In the genomic region with DNA sequence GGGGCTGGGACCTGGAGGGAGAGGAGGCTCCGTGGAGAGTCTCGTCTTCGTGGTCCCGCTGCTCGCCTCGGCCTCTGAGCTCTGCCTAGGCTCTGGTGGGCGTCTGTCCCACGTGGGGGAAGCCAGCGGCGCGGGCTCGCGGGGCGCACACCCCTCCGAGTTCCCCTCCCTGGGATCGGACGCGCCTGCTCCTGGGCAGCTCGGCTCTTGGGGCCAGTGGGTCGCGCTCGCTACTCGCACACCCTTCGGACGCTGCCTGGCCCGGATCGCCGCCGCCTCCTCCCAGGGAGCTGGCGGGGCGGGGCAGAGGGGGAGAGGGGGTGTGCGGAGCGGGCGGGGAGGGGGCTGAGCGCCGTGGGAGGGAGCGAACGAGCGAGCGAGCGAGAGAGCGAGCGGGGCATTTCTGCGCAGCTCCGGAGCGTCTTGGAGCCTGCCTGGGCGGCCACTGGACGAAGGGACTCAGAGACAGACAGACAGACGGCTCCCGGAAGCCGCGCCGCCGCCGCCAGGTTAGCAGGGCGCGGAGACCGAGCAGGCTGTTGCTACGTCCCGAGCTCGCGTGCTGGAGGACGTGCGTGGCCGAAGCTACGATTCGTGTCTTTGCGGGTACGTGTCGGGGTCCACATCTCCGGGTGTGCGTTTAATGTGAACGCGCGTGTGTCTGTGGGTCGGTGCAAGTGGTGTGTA, we compare ENCODE assay signal across 8 mouse cellular contexts. TPM values are rescaled to one million over a fixed set of nuclear protein-coding genes. Genes with fewer than 3 reads are reported as not detected.
DNase-seq lines count a peak whose midpoint lies in the region; ATAC-seq and TF ChIP-seq lines count a peak whose summit lies in the region.

A gene (plus strand): TSS at position 216 of the 687 bp plus-strand sequence.

- peak; percentile 51 for ATAC-seq in common myeloid progenitor, adult 5-6 weeks (replicated peaks; ENCODE audit: low read depth, poor library complexity, severe bottlenecking)
- peak; percentile 34 for ATAC-seq in liver, embryonic 11.5 days (replicated peaks; ENCODE audit: low FRiP score)
- peak; percentile 53 for ATAC-seq in midbrain, postnatal 0 days (ENCODE audit: low FRiP score)

- no peaks in the 10 kb centered on the region for H3K9me3 ChIP-seq in liver, embryonic 11.5 days (ENCODE audit: control insufficient read depth, low read length)
- no peaks in the 10 kb centered on the region for H3K9me3 ChIP-seq in midbrain, postnatal 0 days (ENCODE audit: low read length)

- H3K27ac ChIP-seq in left cerebral cortex, adult 2 months, result peak within 1 kb of the TSS; percentile 74
- no peak within 1 kb of the TSS; the same call in 1 of the 2 replicates for H3K27ac ChIP-seq in heart, adult 2 months
- H3K27ac ChIP-seq in kidney, adult 2 months (ENCODE audit: insufficient read depth, low read depth, low read length), result peak within 1 kb of the TSS; percentile 40
- no peak within 1 kb of the TSS for H3K27ac ChIP-seq in liver, embryonic 11.5 days (ENCODE audit: low read depth, low read length)
- H3K27ac ChIP-seq in midbrain, postnatal 0 days (ENCODE audit: low read depth, low read length), result peak within 1 kb of the TSS; percentile 97
- H3K27ac ChIP-seq in thymus, adult 2 months (ENCODE audit: control insufficient read depth, insufficient read depth, low read length), result no peak within 1 kb of the TSS

- intact Hi-C loops in left cerebral cortex, adult 2 months (cut with DNase I), result no loop called here
- intact Hi-C loops in heart, adult 2 months (cut with DNase I), result loop anchor here (5.0 kb wide), 1 partner anchor 91 kb away; no protein-coding TSS in a partner anchor

- peaks cover 2% of the 10 kb centered on the region for H3K4me1 ChIP-seq in heart, adult 2 months (ENCODE audit: control insufficient read depth, insufficient read depth, low read length)
- H3K4me1 ChIP-seq in kidney, adult 2 months (ENCODE audit: control insufficient read depth, insufficient read depth, low read length), result 0 out of 2 replicates have a peak, but pooled peaks cover 2% of the 10 kb centered on the region
- peaks cover 9% of the 10 kb centered on the region for H3K4me1 ChIP-seq in liver, embryonic 11.5 days (replicated peaks; ENCODE audit: control insufficient read depth, insufficient read depth, low read length)
- H3K4me1 ChIP-seq in midbrain, postnatal 0 days (ENCODE audit: insufficient read depth, low read length), result peaks cover 8% of the 10 kb centered on the region; the same call in 1 of the 2 replicates
- H3K4me1 ChIP-seq in thymus, adult 2 months (replicated peaks; ENCODE audit: control insufficient read depth, insufficient read depth, low read length), result peaks cover 14% of the 10 kb centered on the region

- H3K4me2 ChIP-seq in liver, embryonic 11.5 days, result peak within 1 kb of the TSS; percentile 92
- peak within 1 kb of the TSS; percentile 89 for H3K4me2 ChIP-seq in midbrain, postnatal 0 days (ENCODE audit: low read depth, low read length, poor library complexity, severe bottlenecking)

- DNase-seq in left cerebral cortex, adult 2 months (ENCODE audit: extremely low spot score in 1 of 2, low spot score in 2 of 2), result peak; percentile 25 to 51
- DNase-seq in left cerebral cortex, adult 9 months (ENCODE audit: low spot score in 2 of 2), result no peak
- peak; percentile 66 to 67 for DNase-seq in heart, adult 2 months
- peak; percentile 77 for DNase-seq in kidney, adult 2 months
- peak; percentile 64 for DNase-seq in liver, embryonic 11.5 days (ENCODE audit: low spot score)
- DNase-seq in midbrain, postnatal 0 days (ENCODE audit: low spot score), result peak; percentile 51
- DNase-seq in thymus, adult 2 months, result peak; percentile 31

- H3K27me3 ChIP-seq in heart, adult 2 months (ENCODE audit: control insufficient read depth, insufficient read depth, low read length), result peaks cover 12% of the 10 kb centered on the region
- H3K27me3 ChIP-seq in kidney, adult 2 months (replicated peaks; ENCODE audit: control insufficient read depth, insufficient read depth, low read length), result no peaks in the 10 kb centered on the region
- peaks cover 67% of the 10 kb centered on the region for H3K27me3 ChIP-seq in liver, embryonic 11.5 days (replicated peaks; ENCODE audit: control insufficient read depth, insufficient read depth, low read length)
- H3K27me3 ChIP-seq in midbrain, postnatal 0 days (ENCODE audit: insufficient read depth, low read length), result no peaks in the 10 kb centered on the region
- peaks cover 11% of the 10 kb centered on the region for H3K27me3 ChIP-seq in thymus, adult 2 months (ENCODE audit: control insufficient read depth, insufficient read depth, low read length)

- no peaks in the 10 kb centered on the region for H3K79me2 ChIP-seq in heart, adult 2 months (replicated peaks; ENCODE audit: control insufficient read depth, insufficient read depth, low read length)

- WGBS in heart, adult 2 months, result under 1% methylated on average over 70 of the region's 76 CpGs
- WGBS in kidney, adult 2 months, result under 1% methylated on average over 75 of the region's 76 CpGs
- 1% methylated on average over 74 of the region's 76 CpGs for WGBS in liver, embryonic 11.5 days
- WGBS in midbrain, postnatal 0 days, result 0% methylated on average over 67 of the region's 76 CpGs
- WGBS in thymus, adult 2 months, result 2% methylated on average over 67 of the region's 76 CpGs

- H3K36me3 ChIP-seq in heart, adult 2 months (ENCODE audit: control insufficient read depth, insufficient read depth, low read length), result no peaks in the 10 kb centered on the region
- no peaks in the 10 kb centered on the region for H3K36me3 ChIP-seq in kidney, adult 2 months (ENCODE audit: control insufficient read depth, insufficient read depth, low read length)
- H3K36me3 ChIP-seq in liver, embryonic 11.5 days (ENCODE audit: control insufficient read depth, insufficient read depth, low read length), result no peaks in the 10 kb centered on the region
- no peaks in the 10 kb centered on the region for H3K36me3 ChIP-seq in midbrain, postnatal 0 days (ENCODE audit: insufficient read depth, low read length)
- H3K36me3 ChIP-seq in thymus, adult 2 months (ENCODE audit: control insufficient read depth, insufficient read depth, low read length), result no peaks in the 10 kb centered on the region

- peak within 1 kb of the TSS; percentile 50 for H3K9ac ChIP-seq in heart, adult 2 months (ENCODE audit: low read depth, low read length)
- peak within 1 kb of the TSS; percentile 56 for H3K9ac ChIP-seq in liver, embryonic 11.5 days (ENCODE audit: low read depth, low read length)
- peak within 1 kb of the TSS; percentile 94 for H3K9ac ChIP-seq in midbrain, postnatal 0 days (replicated peaks; ENCODE audit: low read length, poor library complexity, severe bottlenecking)

- TF ChIP-seq CTCF in left cerebral cortex, adult 2 months (IDR thresholded peaks at IDR 0.05), result no peak
- TF ChIP-seq CTCF in heart, adult 2 months (IDR thresholded peaks at IDR 0.05), result peak; percentile 5; the same call in 1 of the 2 replicates
- TF ChIP-seq CTCF in kidney, adult 2 months (conservative IDR thresholded peaks at IDR 0.05; ENCODE audit: insufficient read depth, insufficient read length, low read depth, low read length), result 0 out of 2 replicates have a peak, but pooled peaks have one; percentile 26
- TF ChIP-seq CTCF in midbrain, postnatal 0 days (IDR thresholded peaks at IDR 0.05), result no peak
- no peak for TF ChIP-seq CTCF in thymus, adult 2 months (IDR thresholded peaks at IDR 0.05; ENCODE audit: borderline replicate concordance, control insufficient read depth, extremely low read depth, insufficient read depth, low read length, poor library complexity)

- no peak for TF ChIP-seq EP300 in heart, adult 2 months (IDR thresholded peaks at IDR 0.05; ENCODE audit: insufficient read depth, low read depth, low read length)

- peak within 1 kb of the TSS; percentile 80 for H3K4me3 ChIP-seq in left cerebral cortex, adult 2 months
- peak within 1 kb of the TSS; percentile 58 for H3K4me3 ChIP-seq in heart, adult 2 months
- H3K4me3 ChIP-seq in kidney, adult 2 months (ENCODE audit: insufficient read depth, low read depth, low read length), result peak within 1 kb of the TSS; percentile 58
- peak within 1 kb of the TSS; percentile 58 for H3K4me3 ChIP-seq in liver, embryonic 11.5 days (ENCODE audit: low read depth, low read length)
- H3K4me3 ChIP-seq in midbrain, postnatal 0 days (ENCODE audit: low read depth, low read length), result peak within 1 kb of the TSS; percentile 82
- H3K4me3 ChIP-seq in thymus, adult 2 months (ENCODE audit: control insufficient read depth, insufficient read depth, low read length), result peak within 1 kb of the TSS; percentile 52

- no peak for TF ChIP-seq POLR2A in heart, adult 2 months (IDR thresholded peaks at IDR 0.05; ENCODE audit: insufficient read depth, low read depth, low read length)
- TF ChIP-seq POLR2A in kidney, adult 2 months (IDR thresholded peaks at IDR 0.05; ENCODE audit: low read depth, low read length), result no peak
- TF ChIP-seq POLR2A in thymus, adult 2 months (IDR thresholded peaks at IDR 0.05; ENCODE audit: control insufficient read depth, extremely low read depth, insufficient read depth, low read length, poor library complexity), result no peak

RNA-seq across cellular contexts. Expression of the gene that starts here (rescaled TPM):
- 100 to 1,000 TPM; 376 to 385 TPM for total RNA-seq in left cerebral cortex, adult 2 months (2021)
- total RNA-seq in common myeloid progenitor, adult 5-6 weeks (2017), result 0.34 and 1.3 TPM in 2 replicates
- 1 to 10 TPM; 7.3 to 8.2 TPM for total RNA-seq in heart, adult 2 months (2021)
- polyA plus RNA-seq in heart, adult 2 months (2012; rRNA removed), result 7.6 and 7.8 TPM in 2 replicates
- polyA plus RNA-seq in kidney, adult 2 months (2012; rRNA removed), result 38.1 and 38.7 TPM in 2 replicates
- polyA plus RNA-seq in liver, embryonic 11.5 days (2014; fragmentation: Nextera tagmentation; extraction: Ambion mirVana), result 1.4 and 1.5 TPM in 2 replicates
- total RNA-seq in midbrain, postnatal 0 days (2014; rRNA removed), result 261 and 263 TPM in 2 replicates
- polyA plus RNA-seq in midbrain, postnatal 0 days (2015; fragmentation: Nextera tagmentation; extraction: Ambion mirVana), result 12.7 and 12.9 TPM in 2 replicates
- polyA plus RNA-seq in thymus, adult 2 months (2012; rRNA removed), result 3.7 and 4.9 TPM in 2 replicates

Comparison
In these comparisons a context has a peak if more than half of its experiments do, and no peak if none do; other contexts are left out.
1. RNA of the gene that starts here (total RNA-seq): 376 to 385 TPM in left cerebral cortex, adult 2 months and 261 to 263 TPM in midbrain, postnatal 0 days; 7.3 to 8.2 TPM in heart, adult 2 months and 0.34 to 1.3 TPM in common myeloid progenitor, adult 5-6 weeks; every median in the first group is over 10 times any median in the second.
2. DNase-seq: peak in left cerebral cortex, adult 2 months (2 of 2), heart, adult 2 months (2 of 2), kidney, adult 2 months (single experiment), liver, embryonic 11.5 days (single experiment), midbrain, postnatal 0 days (single experiment) and thymus, adult 2 months (single experiment); none in left cerebral cortex, adult 9 months (0 of 2).
3. H3K27ac ChIP-seq: peak in left cerebral cortex, adult 2 months (single experiment), kidney, adult 2 months (single experiment) and midbrain, postnatal 0 days (single experiment); none in heart, adult 2 months (single experiment), liver, embryonic 11.5 days (single experiment) and thymus, adult 2 months (single experiment).
4. CTCF ChIP-seq: peak in heart, adult 2 months (single experiment) and kidney, adult 2 months (single experiment); none in left cerebral cortex, adult 2 months (single experiment), midbrain, postnatal 0 days (single experiment) and thymus, adult 2 months (single experiment).
5. Peak in every context shown above with its lines, with median percentiles within 50 percentile points of each other: H3K4me3 ChIP-seq, ATAC-seq and H3K9ac ChIP-seq.